Mouse (Mus musculus): ENCODE measurements around the gene Dnah14. TPM values are rescaled to one million over a fixed set of nuclear protein-coding genes. Genes with fewer than 3 reads are reported as not detected.

The Dnah14 gene
- polyA plus RNA-seq, 1 experiment: 0.14 TPM

- peak; percentile 83 for DNase-seq (ENCODE audit: low read depth)
- TF ChIP-seq CTCF (IDR thresholded peaks at IDR 0.05; ENCODE audit: borderline replicate concordance, extremely low read depth, insufficient read depth, insufficient read length) (peak; percentile 78), POLR2A (IDR thresholded peaks at IDR 0.05; ENCODE audit: borderline replicate concordance, extremely low read depth, insufficient read depth, insufficient read length, poor library complexity, severe bottlenecking) (no peak)
Measured at GRCm38 (mm10) chr1:181615866-181616491, 39.6 kb downstream of the Dnah14 start.

- TF ChIP-seq POLR2A (IDR thresholded peaks at IDR 0.05; ENCODE audit: borderline replicate concordance, extremely low read depth, insufficient read depth, insufficient read length, poor library complexity, severe bottlenecking) (no peak), CTCF (IDR thresholded peaks at IDR 0.05; ENCODE audit: borderline replicate concordance, extremely low read depth, insufficient read depth, insufficient read length) (peak; percentile 54; the same call in 1 of the 2 replicates)
- no peak for DNase-seq (ENCODE audit: low read depth)
Measured at GRCm38 (mm10) chr1:181617332-181617731, 41.0 kb downstream of the Dnah14 start.

- DNase-seq (ENCODE audit: low read depth): no peak
- no peak for TF ChIP-seq POLR2A (IDR thresholded peaks at IDR 0.05; ENCODE audit: borderline replicate concordance, extremely low read depth, insufficient read depth, insufficient read length, poor library complexity, severe bottlenecking)
- no peak for TF ChIP-seq CTCF (IDR thresholded peaks at IDR 0.05; ENCODE audit: borderline replicate concordance, extremely low read depth, insufficient read depth, insufficient read length)
Measured at GRCm38 (mm10) chr1:181623149-181623680, 46.9 kb downstream of the Dnah14 start.

GRCm38 (mm10) chr1:181624876-181625275 is 48.5 kb downstream of the Dnah14 start:
- DNase-seq (ENCODE audit: low read depth): no peak
- no peak for TF ChIP-seq POLR2A (IDR thresholded peaks at IDR 0.05; ENCODE audit: borderline replicate concordance, extremely low read depth, insufficient read depth, insufficient read length, poor library complexity, severe bottlenecking)

GRCm38 (mm10) chr1:181628276-181628675 is 51.9 kb downstream of the Dnah14 start:
- no peak for DNase-seq (ENCODE audit: low read depth)
- TF ChIP-seq CTCF (IDR thresholded peaks at IDR 0.05; ENCODE audit: borderline replicate concordance, extremely low read depth, insufficient read depth, insufficient read length): no peak
- TF ChIP-seq POLR2A (IDR thresholded peaks at IDR 0.05; ENCODE audit: borderline replicate concordance, extremely low read depth, insufficient read depth, insufficient read length, poor library complexity, severe bottlenecking): no peak

GRCm38 (mm10) chr1:181631371-181631770 is 55.0 kb downstream of the Dnah14 start:
- no peak for DNase-seq (ENCODE audit: low read depth)

GRCm38 (mm10) chr1:181637997-181638713 is 61.8 kb downstream of the Dnah14 start:
- TF ChIP-seq POLR2A (IDR thresholded peaks at IDR 0.05; ENCODE audit: borderline replicate concordance, extremely low read depth, insufficient read depth, insufficient read length, poor library complexity, severe bottlenecking): no peak
- no peak for TF ChIP-seq CTCF (IDR thresholded peaks at IDR 0.05; ENCODE audit: borderline replicate concordance, extremely low read depth, insufficient read depth, insufficient read length)
- peak; percentile 64 for DNase-seq (ENCODE audit: low read depth)

More at GRCm38 (mm10) chr1:181631371-181631770, 55.0 kb downstream of the Dnah14 start:
- no peak for TF ChIP-seq POLR2A (IDR thresholded peaks at IDR 0.05; ENCODE audit: borderline replicate concordance, extremely low read depth, insufficient read depth, insufficient read length, poor library complexity, severe bottlenecking)
- TF ChIP-seq CTCF (IDR thresholded peaks at IDR 0.05; ENCODE audit: borderline replicate concordance, extremely low read depth, insufficient read depth, insufficient read length): no peak

GRCm38 (mm10) chr1:181640383-181640782 is 64.0 kb downstream of the Dnah14 start:
- no peak for DNase-seq (ENCODE audit: low read depth)
- TF ChIP-seq POLR2A (IDR thresholded peaks at IDR 0.05; ENCODE audit: borderline replicate concordance, extremely low read depth, insufficient read depth, insufficient read length, poor library complexity, severe bottlenecking): no peak
- TF ChIP-seq CTCF (IDR thresholded peaks at IDR 0.05; ENCODE audit: borderline replicate concordance, extremely low read depth, insufficient read depth, insufficient read length): no peak

GRCm38 (mm10) chr1:181647467-181647866 is 71.1 kb downstream of the Dnah14 start:
- no peak for DNase-seq (ENCODE audit: low read depth)
- TF ChIP-seq POLR2A (IDR thresholded peaks at IDR 0.05; ENCODE audit: borderline replicate concordance, extremely low read depth, insufficient read depth, insufficient read length, poor library complexity, severe bottlenecking): no peak
- TF ChIP-seq CTCF (IDR thresholded peaks at IDR 0.05; ENCODE audit: borderline replicate concordance, extremely low read depth, insufficient read depth, insufficient read length): no peak

GRCm38 (mm10) chr1:181653481-181653880 is 77.1 kb downstream of the Dnah14 start:
- DNase-seq (ENCODE audit: low read depth): peak; percentile 80
- TF ChIP-seq POLR2A (IDR thresholded peaks at IDR 0.05; ENCODE audit: borderline replicate concordance, extremely low read depth, insufficient read depth, insufficient read length, poor library complexity, severe bottlenecking) (no peak), CTCF (IDR thresholded peaks at IDR 0.05; ENCODE audit: borderline replicate concordance, extremely low read depth, insufficient read depth, insufficient read length) (no peak)

GRCm38 (mm10) chr1:181656421-181656820 is 80.1 kb downstream of the Dnah14 start:
- TF ChIP-seq POLR2A (IDR thresholded peaks at IDR 0.05; ENCODE audit: borderline replicate concordance, extremely low read depth, insufficient read depth, insufficient read length, poor library complexity, severe bottlenecking): no peak
- no peak for TF ChIP-seq CTCF (IDR thresholded peaks at IDR 0.05; ENCODE audit: borderline replicate concordance, extremely low read depth, insufficient read depth, insufficient read length)
- DNase-seq (ENCODE audit: low read depth): peak; percentile 30
